Mouse (Mus musculus): ENCODE measurements around the gene Eci1. TPM values are rescaled to one million over a fixed set of nuclear protein-coding genes. Genes with fewer than 3 reads are reported as not detected.
A peak's percentile ranks its signal among the peaks of the same experiment; 100 is the strongest.
"Not testable (repeated sequence)": the region's sequence is repeated elsewhere in the genome, so short reads cannot be mapped to it uniquely, and the experiment has no call there.

Gene Eci1
- polyA plus RNA-seq, 1 experiment from 2014 or later = 44.2 TPM

DNA sequence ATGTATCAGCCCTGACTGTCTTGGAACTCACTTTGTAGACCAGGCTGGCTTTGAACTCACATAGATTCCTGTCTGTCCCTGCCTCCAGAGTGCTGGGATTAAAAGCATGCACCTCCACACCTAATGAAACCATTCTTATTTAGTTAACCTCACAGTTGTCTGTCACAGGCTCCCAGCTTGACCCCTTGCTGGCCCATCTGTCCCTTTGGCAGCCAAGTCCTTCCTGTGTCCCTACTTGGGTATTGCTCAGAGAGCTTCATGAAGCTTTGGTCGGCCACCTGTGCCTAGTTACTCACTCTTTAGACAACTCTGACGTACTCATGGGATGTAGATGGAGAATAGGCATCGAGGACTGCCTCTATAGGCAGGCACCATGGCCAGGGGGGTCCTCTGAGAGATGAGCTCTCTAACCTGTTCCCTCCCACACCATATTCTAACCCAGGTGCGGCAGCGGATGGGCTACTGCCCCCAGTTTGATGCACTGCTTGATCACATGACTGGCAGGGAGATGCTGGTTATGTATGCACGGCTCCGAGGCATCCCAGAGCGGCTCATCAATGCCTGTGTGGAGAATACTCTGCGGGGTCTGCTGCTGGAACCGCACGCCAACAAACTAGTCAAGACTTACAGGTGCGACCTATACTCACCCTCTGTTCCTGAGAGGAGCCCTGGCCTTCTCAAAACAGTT is 19.2 kb upstream of the Eci1 start:
- no peaks in the 10 kb centered on the region for H3K9me3 ChIP-seq (ENCODE audit: control insufficient read depth, low read length)
- no peaks in the 10 kb centered on the region for H3K27me3 ChIP-seq (ENCODE audit: control insufficient read depth, insufficient read depth, low read length)
- ATAC-seq (ENCODE audit: low read depth) = no peak
- H3K36me3 ChIP-seq (ENCODE audit: control insufficient read depth, insufficient read depth, low read length) = peaks cover 57% of the 10 kb centered on the region
- H3K4me1 ChIP-seq (ENCODE audit: control insufficient read depth, insufficient read depth, low read length) = no peaks in the 10 kb centered on the region
- no peak overlapping the region for H3K4me3 ChIP-seq (ENCODE audit: low read depth, low read length)
- H3K27ac ChIP-seq (ENCODE audit: low read depth, low read length) = no peak overlapping the region
- H3K9ac ChIP-seq (replicated peaks; ENCODE audit: low read depth, low read length) = no peak overlapping the region
- H3K4me2 ChIP-seq (ENCODE audit: low read depth, low read length) = no peak overlapping the region
- WGBS = 91% methylated on average over 12 of the region's 12 CpGs

GRCm38 (mm10) chr17:24413557-24414211 is 12.8 kb upstream of the Eci1 start:
- H3K4me1 ChIP-seq (ENCODE audit: control insufficient read depth, insufficient read depth, low read length) = peaks cover 20% of the 10 kb centered on the region; the same call in 1 of the 2 replicates
- no peaks in the 10 kb centered on the region for H3K9me3 ChIP-seq (ENCODE audit: control insufficient read depth, low read length)
- 0 out of 2 replicates have a peak, but pooled peaks have one; percentile 18 for ATAC-seq (ENCODE audit: low read depth)
- H3K27ac ChIP-seq (ENCODE audit: low read depth, low read length) = peak overlapping the region; percentile 77
- peak overlapping the region; percentile 93 for H3K4me2 ChIP-seq (ENCODE audit: low read depth, low read length)
- peaks cover 20% of the 10 kb centered on the region for H3K36me3 ChIP-seq (ENCODE audit: control insufficient read depth, insufficient read depth, low read length)
- H3K27me3 ChIP-seq (ENCODE audit: control insufficient read depth, insufficient read depth, low read length) = no peaks in the 10 kb centered on the region
- 35% methylated on average over 22 of the region's 22 CpGs for WGBS
- H3K4me3 ChIP-seq (ENCODE audit: low read depth, low read length) = peak overlapping the region; percentile 91
- H3K9ac ChIP-seq (replicated peaks; ENCODE audit: low read depth, low read length) = peak overlapping the region; percentile 62

DNA sequence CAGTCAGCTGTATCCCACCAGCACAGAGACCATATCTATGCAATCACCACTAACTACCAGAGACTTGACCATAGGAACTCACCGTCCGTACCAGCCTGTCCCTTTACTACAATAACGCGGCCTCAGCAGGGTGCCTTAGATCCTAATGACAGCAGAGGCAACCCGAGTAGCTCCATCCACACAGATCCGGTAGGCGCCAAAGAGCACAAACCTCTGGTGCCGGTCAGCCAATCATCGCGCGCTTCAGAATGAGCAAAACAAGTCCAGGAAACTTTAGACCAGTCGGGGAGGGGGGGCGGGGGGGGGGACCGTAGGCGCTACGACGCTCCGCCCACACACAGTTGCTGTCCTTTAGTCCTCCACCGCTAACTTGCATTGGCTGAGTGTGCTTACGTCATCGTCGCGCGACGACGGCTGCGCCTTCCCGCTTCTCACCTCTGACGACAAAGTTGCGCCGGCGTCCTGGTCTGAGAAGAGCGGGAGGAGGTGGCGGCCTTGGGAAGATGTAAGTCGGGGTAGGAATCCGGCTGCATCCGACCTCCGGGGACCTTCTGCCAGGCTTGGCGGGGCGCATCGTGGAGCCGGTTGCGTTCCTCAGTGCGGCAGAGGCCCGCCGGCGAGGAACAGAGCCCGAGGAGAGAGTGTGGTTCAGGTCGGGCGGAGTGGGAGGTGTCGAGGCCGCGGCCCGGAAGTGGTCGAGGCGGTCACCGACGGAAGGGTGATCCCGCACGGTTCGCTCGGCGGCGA is 12.0 kb upstream of the Eci1 start, which contains the start of gene Rnps1:
Gene Rnps1 (plus strand): TSS at position 336 of the 747 bp plus-strand sequence.
- Histone ChIP-seq H3K4me3 (ENCODE audit: low read depth, low read length) (peak within 1 kb of the TSS; percentile 91), H3K4me2 (ENCODE audit: low read depth, low read length) (peak within 1 kb of the TSS; percentile 93), H3K27ac (ENCODE audit: low read depth, low read length) (peak within 1 kb of the TSS; percentile 92), H3K9ac (replicated peaks; ENCODE audit: low read depth, low read length) (peak within 1 kb of the TSS; percentile 94), H3K36me3 (ENCODE audit: control insufficient read depth, insufficient read depth, low read length) (peaks cover 19% of the 10 kb centered on the region), H3K9me3 (ENCODE audit: control insufficient read depth, low read length) (no peaks in the 10 kb centered on the region), H3K27me3 (ENCODE audit: control insufficient read depth, insufficient read depth, low read length) (no peaks in the 10 kb centered on the region), H3K4me1 (ENCODE audit: control insufficient read depth, insufficient read depth, low read length) (peaks cover 20% of the 10 kb centered on the region; the same call in 1 of the 2 replicates)
- WGBS = under 1% methylated on average over 64 of the region's 64 CpGs
- ATAC-seq (ENCODE audit: low read depth) = peak; percentile 97

- Histone ChIP-seq H3K4me2 (ENCODE audit: low read depth, low read length) (peak overlapping the region; percentile 93), H3K27ac (ENCODE audit: low read depth, low read length) (peak overlapping the region; percentile 92), H3K9ac (replicated peaks; ENCODE audit: low read depth, low read length) (peak overlapping the region; percentile 94), H3K36me3 (ENCODE audit: control insufficient read depth, insufficient read depth, low read length) (peaks cover 18% of the 10 kb centered on the region), H3K4me1 (ENCODE audit: control insufficient read depth, insufficient read depth, low read length) (peaks cover 20% of the 10 kb centered on the region; the same call in 1 of the 2 replicates), H3K9me3 (ENCODE audit: control insufficient read depth, low read length) (no peaks in the 10 kb centered on the region), H3K27me3 (ENCODE audit: control insufficient read depth, insufficient read depth, low read length) (no peaks in the 10 kb centered on the region), H3K4me3 (ENCODE audit: low read depth, low read length) (peak overlapping the region; percentile 91)
- 1% methylated on average over 21 of the region's 21 CpGs for WGBS
- ATAC-seq (ENCODE audit: low read depth) = no peak
Observed at GRCm38 (mm10) chr17:24415011-24415410, 11.4 kb upstream of the Eci1 start.

GRCm38 (mm10) chr17:24416051-24416652 is 10.3 kb upstream of the Eci1 start:
- peak overlapping the region; percentile 91 for H3K4me3 ChIP-seq (ENCODE audit: low read depth, low read length)
- peak overlapping the region; percentile 93; the same call in 1 of the 2 replicates for H3K4me2 ChIP-seq (ENCODE audit: low read depth, low read length)
- H3K4me1 ChIP-seq (ENCODE audit: control insufficient read depth, insufficient read depth, low read length) = peaks cover 20% of the 10 kb centered on the region; the same call in 1 of the 2 replicates
- no peak for ATAC-seq (ENCODE audit: low read depth)
- no peaks in the 10 kb centered on the region for H3K9me3 ChIP-seq (ENCODE audit: control insufficient read depth, low read length)
- H3K36me3 ChIP-seq (ENCODE audit: control insufficient read depth, insufficient read depth, low read length) = peaks cover 24% of the 10 kb centered on the region
- H3K27me3 ChIP-seq (ENCODE audit: control insufficient read depth, insufficient read depth, low read length) = no peaks in the 10 kb centered on the region
- WGBS = 91% methylated on average over 3 of the region's 3 CpGs
- no peak overlapping the region for H3K27ac ChIP-seq (ENCODE audit: low read depth, low read length)
- H3K9ac ChIP-seq (replicated peaks; ENCODE audit: low read depth, low read length) = no peak overlapping the region

- Histone ChIP-seq H3K4me1 (ENCODE audit: control insufficient read depth, insufficient read depth, low read length) (peaks cover 8% of the 10 kb centered on the region), H3K9me3 (ENCODE audit: control insufficient read depth, low read length) (no peaks in the 10 kb centered on the region), H3K27ac (ENCODE audit: low read depth, low read length) (no peak overlapping the region), H3K36me3 (ENCODE audit: control insufficient read depth, insufficient read depth, low read length) (peaks cover 53% of the 10 kb centered on the region), H3K4me3 (ENCODE audit: low read depth, low read length) (no peak overlapping the region), H3K27me3 (ENCODE audit: control insufficient read depth, insufficient read depth, low read length) (no peaks in the 10 kb centered on the region), H3K4me2 (ENCODE audit: low read depth, low read length) (no peak overlapping the region), H3K9ac (replicated peaks; ENCODE audit: low read depth, low read length) (no peak overlapping the region)
- ATAC-seq (ENCODE audit: low read depth) = no peak
- WGBS = over 99% methylated on average over 4 of the region's 4 CpGs
Observed at GRCm38 (mm10) chr17:24423114-24423513, 3.3 kb upstream of the Eci1 start.

DNA sequence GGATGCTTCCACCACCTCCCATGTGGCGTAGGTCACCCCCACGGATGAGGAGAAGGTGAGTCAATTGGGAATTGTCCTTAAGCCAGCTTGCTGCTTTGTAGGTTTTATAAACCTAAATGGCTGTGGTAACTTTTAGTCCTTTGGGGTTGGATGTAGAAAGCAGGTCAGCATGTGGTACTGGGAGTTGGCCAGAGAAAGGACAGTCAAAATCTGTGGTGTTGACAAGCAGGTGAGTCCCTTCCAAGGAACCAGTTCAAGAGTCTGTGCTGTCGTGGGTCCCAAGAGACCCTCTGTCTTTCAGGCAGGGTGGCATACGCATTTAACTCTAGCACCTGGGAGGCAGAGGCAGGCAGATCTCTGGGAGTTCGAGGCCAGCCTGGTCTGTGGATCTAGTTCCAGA is 2.0 kb upstream of the Eci1 start:
- no peak overlapping the region for H3K9ac ChIP-seq (replicated peaks; ENCODE audit: low read depth, low read length)
- no peak overlapping the region for H3K4me3 ChIP-seq (ENCODE audit: low read depth, low read length)
- no peaks in the 10 kb centered on the region for H3K9me3 ChIP-seq (ENCODE audit: control insufficient read depth, low read length)
- no peak for ATAC-seq (ENCODE audit: low read depth)
- peaks cover 46% of the 10 kb centered on the region for H3K36me3 ChIP-seq (ENCODE audit: control insufficient read depth, insufficient read depth, low read length)
- WGBS = 92% methylated on average over 5 of the region's 5 CpGs
- H3K27me3 ChIP-seq (ENCODE audit: control insufficient read depth, insufficient read depth, low read length) = no peaks in the 10 kb centered on the region
- H3K27ac ChIP-seq (ENCODE audit: low read depth, low read length) = no peak overlapping the region
- H3K4me1 ChIP-seq (ENCODE audit: control insufficient read depth, insufficient read depth, low read length) = peaks cover 12% of the 10 kb centered on the region
- H3K4me2 ChIP-seq (ENCODE audit: low read depth, low read length) = no peak overlapping the region

DNA sequence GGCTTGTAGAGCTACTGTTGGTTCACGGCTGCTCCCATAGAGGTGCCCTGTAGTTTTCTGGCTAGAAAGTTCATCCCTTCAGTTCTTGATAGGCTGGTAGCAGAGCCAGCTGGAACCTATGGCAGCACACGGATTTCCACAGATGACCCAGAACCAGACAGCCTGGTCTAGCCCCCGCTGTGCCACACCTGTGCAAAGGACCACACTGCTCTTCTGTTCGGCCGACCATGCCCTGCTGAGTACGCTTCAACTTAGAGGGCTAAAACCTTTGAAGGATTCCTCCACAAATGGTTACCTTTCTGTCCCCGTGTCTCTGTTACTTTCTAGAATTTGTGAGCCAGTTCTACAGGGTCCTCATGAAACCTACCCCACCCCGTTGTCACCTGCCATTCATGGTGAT is 1.1 kb upstream of the Eci1 start:
- H3K4me2 ChIP-seq (ENCODE audit: low read depth, low read length); H3K4me3 ChIP-seq (ENCODE audit: low read depth, low read length); H3K27ac ChIP-seq (ENCODE audit: low read depth, low read length); H3K27me3 ChIP-seq (ENCODE audit: control insufficient read depth, insufficient read depth, low read length); H3K9ac ChIP-seq (replicated peaks; ENCODE audit: low read depth, low read length); ATAC-seq (ENCODE audit: low read depth); H3K9me3 ChIP-seq (ENCODE audit: control insufficient read depth, low read length): not testable (repeated sequence)
- 91% methylated on average over 5 of the region's 8 CpGs for WGBS
- Histone ChIP-seq H3K4me1 (ENCODE audit: control insufficient read depth, insufficient read depth, low read length) (peaks cover 13% of the 10 kb centered on the region), H3K36me3 (ENCODE audit: control insufficient read depth, insufficient read depth, low read length) (peaks cover 39% of the 10 kb centered on the region)
